Mouse (Mus musculus) lung, postnatal 36 days (tissue): ENCODE data around the gene Meis3.

Experiments used
- DNase-seq: peaks from one replicate; pipeline ENCODE4 v3.0.0; 2022; ENCODE audit warnings: mixed read lengths

The Meis3 gene

DNA sequence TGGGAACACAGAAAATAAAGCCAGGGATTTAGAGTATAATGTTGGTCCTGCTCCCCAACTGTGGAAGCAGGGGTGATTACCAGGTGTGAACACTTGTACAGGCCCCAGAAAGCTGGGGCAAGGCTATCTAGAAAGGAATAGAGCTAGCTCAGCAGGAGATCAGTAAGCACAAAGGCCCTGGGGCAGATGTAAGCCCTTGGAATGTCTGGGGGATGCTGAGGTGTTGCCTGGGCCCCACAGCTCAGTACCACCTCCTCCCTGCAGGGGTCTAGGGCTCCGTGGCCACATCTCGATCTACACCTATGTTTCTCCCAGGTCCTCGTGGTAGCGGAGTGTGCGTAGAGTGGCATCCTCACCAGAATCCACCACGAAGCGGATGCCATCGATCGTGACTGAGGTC lies 39.1 kb downstream of the Meis3 start:
- no peak for DNase-seq

GRCm38 (mm10) chr7:16221582-16222272 lies 46.8 kb downstream of the Meis3 start, which contains the start of gene Dhx34:
Gene Dhx34, minus strand, starts transcription at chr7:16222037.
- DNase-seq = peak; percentile 97

GRCm38 (mm10) chr7:16229869-16230268 lies 55.0 kb downstream of the Meis3 start:
- DNase-seq = peak; percentile 76
